Mouse (Mus musculus) heart, adult 2 months (tissue): ENCODE measurements around the gene Slc12a9. TPM values are rescaled to one million over a fixed set of nuclear protein-coding genes. Genes with fewer than 3 reads are reported as not detected.
A peak's percentile ranks its signal among the peaks of the same experiment; 100 is the strongest.

ENCODE experiments used
- DNase-seq, 2 experiments: peaks; one replicate each; pipeline ENCODE4 v3.0.0; 2021
- H3K27ac ChIP-seq: fragments of 200-600 bp; 2 replicates; pipeline ENCODE4 v1.8.1; 2022
- H3K27me3 ChIP-seq: fragments of 200-500 bp; 2 replicates; pipeline ENCODE4 v1.6.1; 2012; ENCODE audit warnings: mild to moderate bottlenecking, low read length, inconsistent platforms, mixed read lengths; ENCODE audit not compliant: control insufficient read depth, insufficient read depth
- H3K36me3 ChIP-seq: fragments of 200-500 bp; 2 replicates; pipeline ENCODE4 v1.6.1; 2012; ENCODE audit warnings: low read length, inconsistent platforms; ENCODE audit not compliant: control insufficient read depth, insufficient read depth
- H3K4me1 ChIP-seq: fragments of 200-500 bp; 2 replicates; pipeline ENCODE4 v1.6.1; 2011; ENCODE audit warnings: low read length; ENCODE audit not compliant: control insufficient read depth, insufficient read depth
- H3K4me3 ChIP-seq: fragments of 200-600 bp; 2 replicates; pipeline ENCODE4 v1.8.1; 2022
- H3K79me2 ChIP-seq: fragments of 200-500 bp; replicated peaks from 2 replicates; pipeline ENCODE4 v1.6.1; 2012; ENCODE audit warnings: mild to moderate bottlenecking, inconsistent platforms, low read length, moderate library complexity, mixed read lengths; ENCODE audit not compliant: control insufficient read depth, insufficient read depth
- H3K9ac ChIP-seq: fragments of 200-500 bp; 2 replicates; pipeline ENCODE4 v1.6.1; 2012; ENCODE audit warnings: low read depth, mild to moderate bottlenecking, control low read depth, inconsistent platforms, low read length, mixed read lengths
- CTCF ChIP-seq: fragments of 200-600 bp; IDR thresholded peaks from 2 replicates; pipeline ENCODE4 v1.8.1; 2022; ENCODE audit warnings: antibody characterized with exemption, mild to moderate bottlenecking, moderate library complexity
- EP300 ChIP-seq: fragments of 200-500 bp; IDR thresholded peaks from 2 replicates; pipeline ENCODE4 v1.6.1; 2011; ENCODE audit warnings: low read depth, low read length, control low read depth; ENCODE audit not compliant: insufficient read depth
- POLR2A ChIP-seq: fragments of 200-500 bp; IDR thresholded peaks from 2 replicates; pipeline ENCODE4 v1.6.1; 2011; ENCODE audit warnings: mild to moderate bottlenecking, low read depth, low read length, control low read depth; ENCODE audit not compliant: insufficient read depth
- WGBS: fragments of 180-500 bp; shearing (Covaris S2); methylation state at CpG from one replicate; pipeline ENCODE4 v1.1.7; 2018; 5-methylcytosine and 5-hydroxymethylcytosine counted together
- intact Hi-C: fragments of 180-260 bp; cut with DNase I; formaldehyde crosslinking; loops from one replicate; pipeline ENCODE4 v1.15.1; 2025
- polyA plus RNA-seq: library from polyadenylated mRNA; depleted of rRNA; stranded (reverse); fragments of >200 nt; gene quantifications from 2 replicates; pipeline ENCODE4 v1.2.3, GENCODE M21; 2012
- total RNA-seq, 2 experiments: library from RNA; stranded (reverse); gene quantifications; 2 replicates each; pipeline ENCODE4 v1.2.3; 2021

The Slc12a9 gene
- total and polyA plus RNA-seq, 3 experiments, result 1.7 to 8.9 (median 2.2) TPM

DNA sequence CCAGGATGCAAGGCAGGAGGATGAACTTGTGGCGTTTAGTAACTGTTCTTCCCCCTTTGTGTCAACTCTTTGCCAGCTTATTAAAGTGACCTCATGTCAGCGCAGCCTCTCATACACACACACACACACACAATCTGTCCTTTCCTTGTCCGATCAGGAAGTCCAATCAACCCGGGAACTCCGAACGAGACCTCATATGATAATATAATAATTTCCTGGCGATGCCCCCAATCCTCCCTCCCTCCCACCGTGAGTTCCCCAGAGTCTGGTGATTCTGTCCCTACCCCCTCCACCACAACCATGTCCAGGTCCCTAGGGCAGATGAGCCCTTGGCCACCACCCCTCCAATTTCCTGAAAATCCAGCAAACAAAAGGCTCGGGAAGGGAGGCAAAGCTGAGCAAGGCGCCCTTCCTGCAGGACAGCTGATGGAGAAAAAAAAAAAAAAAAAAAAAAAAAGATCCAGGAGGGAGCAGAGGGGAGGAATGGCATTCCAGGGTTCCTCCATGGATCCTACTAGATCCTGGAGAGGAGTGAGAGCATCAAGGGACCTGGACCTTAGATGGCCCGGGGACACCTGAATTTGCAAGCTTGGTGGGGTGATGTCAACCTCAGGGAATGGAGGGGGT lies 5.4 kb upstream of the Slc12a9 start:
- 4% methylated on average over 11 of the region's 11 CpGs for whole genome bisulfite sequencing
- TF ChIP-seq EP300 (peak; percentile 58), CTCF (no peak), POLR2A (0 out of 2 replicates have a peak, but pooled peaks have one; percentile 14)

DNA sequence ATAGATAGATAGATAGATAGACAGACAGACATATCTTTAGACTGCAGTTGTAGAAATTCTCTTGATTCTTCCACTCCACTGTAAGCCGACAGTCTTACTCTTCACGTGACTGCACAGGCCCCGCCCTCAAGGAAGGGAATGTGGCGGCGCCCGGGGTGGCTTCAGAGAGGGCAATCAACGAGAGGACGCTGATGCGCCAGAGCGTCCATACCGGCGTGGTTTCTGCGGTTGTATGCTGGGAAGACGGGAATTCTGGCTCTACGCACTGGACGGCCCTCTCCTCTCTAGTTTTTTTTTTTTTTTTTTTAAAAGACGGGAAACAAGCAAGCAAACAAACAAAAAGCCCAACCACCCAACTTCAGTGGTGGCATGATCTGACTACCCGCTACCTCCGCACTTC lies 4.9 kb upstream of the Slc12a9 start:
- Histone ChIP-seq H3K27me3 (no peaks in the 10 kb centered on the region), H3K4me1 (peaks cover 7% of the 10 kb centered on the region), H3K79me2 (no peaks in the 10 kb centered on the region), H3K9ac (peak overlapping the region; percentile 59), H3K4me3 (peak overlapping the region; percentile 49), H3K27ac (peak overlapping the region; percentile 94), H3K36me3 (no peaks in the 10 kb centered on the region)
- peak; percentile 89 to 92 for DNase-seq
- TF ChIP-seq CTCF (no peak), POLR2A (peak; percentile 76)
- intact Hi-C loops, result loop anchor here (2.0 to 5.0 kb wide), 4 partner anchors 15 to 444 kb away; partner anchors contain the start of genes Plod3, Pop7 and Znhit1
- WGBS, result under 1% methylated on average over 19 of the region's 19 CpGs

More for the DNA sequence above, 5.4 kb upstream of the Slc12a9 start:
- peak; percentile 70 to 79 for DNase-seq
- intact Hi-C loops, result loop anchor here (1.0 to 5.0 kb wide), 5 partner anchors 10 to 444 kb away; partner anchors contain the start of genes Plod3, Pop7 and Znhit1
- H3K36me3 ChIP-seq, result no peaks in the 10 kb centered on the region
- H3K9ac ChIP-seq, result peak overlapping the region; percentile 59
- H3K79me2 ChIP-seq, result no peaks in the 10 kb centered on the region
- peak overlapping the region; percentile 49 for H3K4me3 ChIP-seq
- peaks cover 7% of the 10 kb centered on the region for H3K4me1 ChIP-seq
- H3K27ac ChIP-seq, result peak overlapping the region; percentile 94
- H3K27me3 ChIP-seq, result no peaks in the 10 kb centered on the region

- WGBS, result 37% methylated on average over 8 of the region's 8 CpGs
- Histone ChIP-seq H3K4me1 (peaks cover 7% of the 10 kb centered on the region), H3K4me3 (no peak overlapping the region), H3K9ac (no peak overlapping the region), H3K27me3 (no peaks in the 10 kb centered on the region), H3K27ac (peak overlapping the region; percentile 30; the same call in 1 of the 2 replicates), H3K36me3 (no peaks in the 10 kb centered on the region), H3K79me2 (no peaks in the 10 kb centered on the region)
- intact Hi-C loops, result loop anchor here (5.0 kb wide), 3 partner anchors 165 to 445 kb away; partner anchors contain the start of genes Plod3, Pop7 and Znhit1
- TF ChIP-seq CTCF (no peak), POLR2A (no peak), EP300 (no peak)
- DNase-seq, result no peak
These were observed 3.8 kb upstream of the Slc12a9 start for GRCm38 (mm10) chr5:137337190-137337589.

GRCm38 (mm10) chr5:137335066-137335465 lies 1.7 kb upstream of the Slc12a9 start:
- 82% methylated on average over 6 of the region's 6 CpGs for WGBS

DNA sequence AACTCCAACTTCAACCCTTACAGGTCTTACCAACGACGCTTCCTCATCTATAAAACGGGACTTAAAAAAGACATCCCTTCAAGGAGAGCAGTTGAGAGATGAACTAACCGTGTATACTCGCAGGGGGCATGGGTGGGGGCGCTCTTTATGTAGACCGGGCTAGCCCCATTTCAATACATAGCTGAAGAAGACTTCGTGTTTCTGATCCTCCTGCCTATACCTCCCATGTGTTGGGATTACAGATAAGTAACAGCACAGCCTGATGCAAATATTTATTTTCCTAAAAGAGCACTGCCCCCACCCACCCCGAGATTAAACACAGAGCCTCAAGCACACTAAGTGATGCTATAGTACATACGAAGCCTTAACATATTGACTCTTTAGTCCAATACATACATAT lies 920 bp upstream of the Slc12a9 start:
- Histone ChIP-seq H3K36me3 (no peaks in the 10 kb centered on the region), H3K27me3 (no peaks in the 10 kb centered on the region), H3K79me2 (no peaks in the 10 kb centered on the region), H3K4me1 (peaks cover 1% of the 10 kb centered on the region; the same call in 1 of the 2 replicates), H3K9ac (no peak overlapping the region), H3K27ac (no peak overlapping the region), H3K4me3 (no peak overlapping the region)
- no peak for DNase-seq
- no peak for TF ChIP-seq CTCF
- no peak for TF ChIP-seq POLR2A
- no peak for TF ChIP-seq EP300
- 43% methylated on average over 10 of the region's 10 CpGs for WGBS
- intact Hi-C loops, result loop anchor here (1.0 kb wide), 1 partner anchor 42 kb away; no protein-coding TSS in a partner anchor

More at GRCm38 (mm10) chr5:137335066-137335465, 1.7 kb upstream of the Slc12a9 start:
- TF ChIP-seq EP300 (no peak), CTCF (no peak), POLR2A (no peak)
- Histone ChIP-seq H3K4me3 (no peak overlapping the region), H3K4me1 (peaks cover 5% of the 10 kb centered on the region), H3K36me3 (no peaks in the 10 kb centered on the region), H3K79me2 (no peaks in the 10 kb centered on the region), H3K27me3 (no peaks in the 10 kb centered on the region), H3K9ac (no peak overlapping the region), H3K27ac (no peak overlapping the region)
- no peak for DNase-seq
- intact Hi-C loops, result loop anchor here (5.0 kb wide), 3 partner anchors 167 to 447 kb away; partner anchors contain the start of genes Plod3, Pop7 and Znhit1

GRCm38 (mm10) chr5:137332857-137333511 lies 413 bp downstream of the Slc12a9 start:
- DNase-seq, result no peak
- Histone ChIP-seq H3K4me3 (peak overlapping the region; percentile 63), H3K4me1 (peaks cover 1% of the 10 kb centered on the region; the same call in 1 of the 2 replicates), H3K27ac (peak overlapping the region; percentile 61), H3K27me3 (no peaks in the 10 kb centered on the region), H3K79me2 (no peaks in the 10 kb centered on the region), H3K9ac (peak overlapping the region; percentile 63), H3K36me3 (no peaks in the 10 kb centered on the region)
- intact Hi-C loops, result loop anchor here (1.0 kb wide), 1 partner anchor 48 kb away; no protein-coding TSS in a partner anchor
- TF ChIP-seq POLR2A, result no peak
- TF ChIP-seq EP300, result no peak
- no peak for TF ChIP-seq CTCF
- 24% methylated on average over 15 of the region's 15 CpGs for WGBS
